Mouse (Mus musculus) gastrocnemius, adult 2 months (tissue): ENCODE measurements around the gene L3mbtl4. TPM values are rescaled to one million over a fixed set of nuclear protein-coding genes. Genes with fewer than 3 reads are reported as not detected.
A peak's percentile ranks its signal among the peaks of the same experiment; 100 is the strongest.

Experiments used
- DNase-seq: peaks from one replicate; pipeline ENCODE4 v3.0.0; 2022
- H3K27ac ChIP-seq: fragments of 200-600 bp; 2 replicates; pipeline ENCODE4 v1.8.1; 2022; ENCODE audit warnings: mild to moderate bottlenecking
- H3K4me3 ChIP-seq: fragments of 200-600 bp; 2 replicates; pipeline ENCODE4 v1.8.1; 2022; ENCODE audit warnings: mild to moderate bottlenecking, moderate library complexity
- CTCF ChIP-seq: fragments of 200-600 bp; IDR thresholded peaks from 2 replicates; pipeline ENCODE4 v1.8.1; 2022; ENCODE audit warnings: antibody characterized with exemption, mild to moderate bottlenecking, moderate library complexity
- intact Hi-C: fragments of 180-260 bp; cut with DNase I; formaldehyde crosslinking; loops from one replicate; pipeline ENCODE4 v1.15.1; 2025
- long read RNA-seq, 2 experiments: library from polyadenylated mRNA; stranded (forward); transcript quantifications; one replicate each; pipeline ENCODE4 v2.0.0; 2021
- total RNA-seq, 2 experiments: library from RNA; stranded (reverse); gene quantifications; 2 replicates each; pipeline ENCODE4 v1.2.3; 2021

L3mbtl4 gene
- under 1 TPM in 1 of 2 experiments, not detected in 1; 0.10 TPM for total RNA-seq
- long read RNA-seq, experiment 1, result 0 reads
- long read RNA-seq, experiment 2, result 0 reads

DNA sequence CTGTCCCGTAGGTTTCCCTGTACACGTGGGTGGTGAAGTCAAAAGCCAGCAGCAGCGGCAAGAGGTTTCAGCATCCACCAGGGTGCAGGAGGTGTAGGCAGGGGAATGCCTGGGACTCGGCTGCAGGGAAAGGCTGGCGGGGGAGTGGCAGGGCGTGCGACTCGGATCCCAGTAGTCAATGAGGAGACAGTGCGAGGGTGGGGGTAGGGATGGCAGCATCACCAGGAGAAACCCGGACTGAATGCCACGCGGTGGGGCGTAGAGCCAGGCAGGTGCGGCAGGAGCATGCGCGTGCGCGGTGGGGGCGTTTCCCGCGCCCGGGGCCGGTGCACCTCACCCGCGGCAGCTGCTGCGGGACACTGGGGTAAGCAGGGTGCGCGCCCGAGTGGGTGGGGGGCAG, at the start of gene L3mbtl4:
TSS of gene L3mbtl4 (plus strand) at position 271 of the 400 bp plus-strand sequence.
- Histone ChIP-seq H3K4me3 (peak within 1 kb of the TSS; percentile 48), H3K27ac (no peak within 1 kb of the TSS)
- no peak for TF ChIP-seq CTCF
- intact Hi-C loops, result no loop called here
- DNase-seq, result no peak

DNA sequence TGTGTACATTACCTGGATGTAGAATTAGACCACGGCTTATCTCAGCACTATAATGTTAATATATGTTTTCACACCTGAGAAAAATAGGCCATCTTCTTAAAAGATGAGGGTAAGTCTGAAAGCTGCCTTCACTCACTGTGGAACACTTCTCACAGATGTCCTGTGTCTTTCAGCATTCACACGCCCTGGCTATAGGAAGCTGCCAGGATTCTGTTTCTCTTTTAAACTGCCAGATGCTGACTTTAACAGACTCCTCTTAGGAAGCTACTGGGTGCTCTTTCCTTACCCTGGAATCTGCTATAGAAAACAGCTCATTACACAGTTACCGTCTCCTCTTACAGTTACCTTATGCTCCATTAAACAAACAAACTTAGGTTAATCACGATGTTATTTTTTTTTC, 43.1 kb upstream of the L3mbtl4 start:
- no peak overlapping the region for H3K4me3 ChIP-seq
- no peak overlapping the region for H3K27ac ChIP-seq
- DNase-seq, result no peak
- intact Hi-C loops, result no loop called here
- no peak for TF ChIP-seq CTCF

DNA sequence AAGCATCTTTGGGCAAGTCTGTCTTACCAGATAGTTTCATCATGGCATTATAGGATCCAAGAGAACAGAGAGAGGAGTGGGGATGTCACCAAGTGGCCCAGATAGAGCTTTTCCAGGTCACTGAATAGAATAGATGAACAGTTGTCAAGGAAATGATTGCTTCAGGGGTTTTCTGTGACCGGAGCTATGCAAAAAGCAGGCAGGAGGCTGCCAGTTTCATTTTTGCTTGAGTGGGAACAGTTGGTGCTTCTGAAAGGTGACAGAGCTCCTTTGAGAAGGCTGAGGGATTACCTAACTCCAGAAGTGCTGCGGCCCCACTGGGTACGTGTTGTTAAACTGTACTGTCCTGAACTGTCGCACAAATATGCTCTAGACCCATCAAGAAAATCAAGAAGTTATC, 38.2 kb upstream of the L3mbtl4 start:
- no peak for TF ChIP-seq CTCF
- Histone ChIP-seq H3K4me3 (no peak overlapping the region), H3K27ac (no peak overlapping the region)
- intact Hi-C loops, result no loop called here
- no peak for DNase-seq

DNA sequence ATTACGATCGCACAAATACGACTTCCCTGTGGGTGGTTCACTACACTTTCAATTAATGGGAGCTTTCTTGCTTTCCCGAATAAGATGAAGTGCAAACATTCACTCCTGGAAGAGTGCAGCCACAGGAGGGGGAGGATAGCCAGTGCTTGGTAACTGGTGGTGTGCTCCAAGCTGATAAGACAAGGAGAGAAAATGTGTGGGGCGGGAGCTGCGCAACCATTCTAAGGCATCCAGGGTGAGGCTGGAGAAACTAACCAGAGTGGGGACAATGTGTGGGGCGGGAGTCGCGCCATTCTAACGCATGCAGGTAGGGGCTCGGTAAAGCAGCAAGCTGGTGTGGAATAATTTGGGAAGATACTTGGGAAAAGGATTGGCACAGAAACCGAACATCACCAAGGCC, 36.6 kb upstream of the L3mbtl4 start:
- no peak for DNase-seq
- TF ChIP-seq CTCF, result no peak
- Histone ChIP-seq H3K4me3 (no peak overlapping the region), H3K27ac (no peak overlapping the region)
- intact Hi-C loops, result no loop called here

DNA sequence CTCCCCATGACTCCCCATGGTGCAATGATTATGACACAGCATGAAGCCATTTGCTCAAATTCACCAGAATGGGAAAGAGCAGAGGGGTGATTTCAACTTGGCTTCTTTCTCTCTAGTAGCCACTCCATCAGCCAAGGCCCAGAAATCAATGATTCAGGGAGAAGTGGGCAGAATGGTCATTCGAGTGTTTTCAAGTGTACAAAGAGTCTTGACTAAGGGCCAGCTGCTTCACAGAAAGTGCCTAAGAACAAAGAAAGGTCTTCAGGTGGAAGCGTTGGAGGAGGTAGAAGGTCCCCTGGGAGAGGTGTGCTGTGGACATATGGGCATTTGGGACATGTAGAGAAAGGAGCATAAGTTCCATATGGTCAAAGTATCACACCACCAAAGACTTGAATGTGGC, 33.4 kb upstream of the L3mbtl4 start:
- TF ChIP-seq CTCF, result no peak
- intact Hi-C loops, result no loop called here
- no peak overlapping the region for H3K27ac ChIP-seq
- no peak for DNase-seq
- H3K4me3 ChIP-seq, result no peak overlapping the region

DNA sequence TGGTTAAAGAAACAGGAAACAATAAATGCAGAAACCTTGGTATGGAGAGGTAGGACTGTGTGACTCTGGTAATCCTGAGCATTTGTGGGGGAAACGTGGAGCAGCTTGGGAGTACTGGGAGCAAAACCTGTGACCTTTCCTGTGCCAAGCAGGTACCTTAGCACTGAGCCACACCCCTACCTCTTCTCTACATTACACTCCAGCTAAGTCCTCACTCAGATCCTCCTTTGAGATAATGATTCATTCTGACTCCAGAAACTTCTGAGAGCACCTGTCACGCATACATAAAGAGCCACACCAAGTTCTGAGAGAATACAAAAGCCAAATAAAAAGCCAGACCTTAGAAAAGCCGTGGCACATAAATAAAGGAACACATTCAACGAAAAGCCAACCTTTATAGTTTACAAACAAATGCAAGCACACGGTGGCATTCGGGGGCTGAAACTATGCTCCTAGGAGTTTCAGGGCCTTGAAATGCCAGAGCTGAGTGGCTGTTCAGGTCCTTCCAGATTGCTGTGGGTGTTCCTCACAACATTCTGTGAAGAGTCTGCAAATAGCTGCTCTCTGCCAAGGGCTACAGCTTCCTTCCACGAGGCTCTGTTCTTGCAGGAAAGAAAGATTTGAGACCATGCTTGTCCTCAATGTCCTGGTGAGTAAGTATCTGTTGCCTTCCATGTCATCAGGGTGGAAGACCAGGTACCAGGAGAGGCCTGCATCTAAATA, 8.6 kb upstream of the L3mbtl4 start:
- no peak for TF ChIP-seq CTCF
- H3K4me3 ChIP-seq, result no peak overlapping the region
- H3K27ac ChIP-seq, result no peak overlapping the region
- DNase-seq, result no peak
- intact Hi-C loops, result no loop called here

DNA sequence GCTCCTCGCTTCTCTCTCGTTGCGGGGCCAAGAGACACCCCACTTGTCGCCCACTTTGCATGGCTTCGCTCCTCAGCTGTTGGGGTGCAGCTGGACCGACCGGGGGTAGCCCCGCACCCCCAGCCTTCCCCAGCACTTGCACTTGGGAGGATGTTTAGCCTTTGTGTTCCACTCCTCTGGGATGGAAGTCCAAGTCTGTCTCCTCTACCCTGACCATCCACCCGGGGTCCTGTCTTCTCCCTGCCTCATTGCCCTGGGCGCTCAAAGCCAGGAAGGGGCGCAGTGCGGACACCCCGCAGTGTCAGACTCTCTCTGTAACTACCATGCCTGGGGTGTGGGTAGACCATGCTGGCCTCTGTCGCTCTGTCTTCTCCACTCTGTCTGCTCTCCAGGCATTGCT, 357 bp downstream of the L3mbtl4 start:
- Histone ChIP-seq H3K27ac (no peak overlapping the region), H3K4me3 (peak overlapping the region; percentile 48)
- intact Hi-C loops, result no loop called here
- no peak for DNase-seq
- TF ChIP-seq CTCF, result no peak

DNA sequence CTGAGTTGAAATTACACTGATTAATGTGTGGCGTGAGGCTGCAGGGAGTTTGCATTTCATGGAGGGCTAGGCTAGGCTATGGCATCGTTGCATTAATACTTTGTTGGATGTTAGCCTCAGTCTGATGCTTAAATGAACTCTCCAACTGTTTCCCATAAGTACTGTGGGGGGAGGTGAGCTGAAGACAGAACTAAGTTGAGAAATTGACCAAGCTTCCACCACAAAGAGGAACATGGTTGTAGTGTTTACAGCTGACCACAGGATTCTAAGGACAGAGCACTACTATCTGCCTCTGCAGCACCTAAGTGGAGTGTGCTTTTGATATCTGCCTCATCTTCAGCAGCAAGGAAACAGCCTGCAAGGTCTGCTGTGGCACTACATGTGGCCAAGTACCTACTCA, 1.5 kb downstream of the L3mbtl4 start:
- intact Hi-C loops, result no loop called here
- DNase-seq, result no peak
- H3K27ac ChIP-seq, result no peak overlapping the region
- TF ChIP-seq CTCF, result no peak
- H3K4me3 ChIP-seq, result no peak overlapping the region

DNA sequence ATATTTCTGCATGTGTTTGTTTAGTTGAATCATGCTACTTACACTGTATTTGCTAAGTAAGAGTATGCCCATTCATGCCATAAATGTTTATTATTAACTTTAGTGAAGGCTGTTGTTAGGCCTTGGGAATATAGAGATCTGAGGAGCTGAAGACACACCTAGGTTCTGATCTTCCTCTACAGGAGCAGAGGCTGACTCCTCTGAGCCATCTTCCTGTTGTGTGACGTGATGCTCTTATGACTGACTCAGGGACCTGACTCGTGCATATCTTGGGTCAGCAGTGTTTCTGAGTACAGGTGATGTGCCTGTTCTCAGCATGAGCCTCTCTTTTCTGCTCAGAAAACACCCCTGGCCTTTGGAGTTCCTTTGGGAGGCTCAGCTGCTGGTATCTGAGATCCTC, 7.3 kb downstream of the L3mbtl4 start:
- no peak for DNase-seq
- intact Hi-C loops, result no loop called here
- H3K27ac ChIP-seq, result no peak overlapping the region
- H3K4me3 ChIP-seq, result no peak overlapping the region
- TF ChIP-seq CTCF, result no peak

DNA sequence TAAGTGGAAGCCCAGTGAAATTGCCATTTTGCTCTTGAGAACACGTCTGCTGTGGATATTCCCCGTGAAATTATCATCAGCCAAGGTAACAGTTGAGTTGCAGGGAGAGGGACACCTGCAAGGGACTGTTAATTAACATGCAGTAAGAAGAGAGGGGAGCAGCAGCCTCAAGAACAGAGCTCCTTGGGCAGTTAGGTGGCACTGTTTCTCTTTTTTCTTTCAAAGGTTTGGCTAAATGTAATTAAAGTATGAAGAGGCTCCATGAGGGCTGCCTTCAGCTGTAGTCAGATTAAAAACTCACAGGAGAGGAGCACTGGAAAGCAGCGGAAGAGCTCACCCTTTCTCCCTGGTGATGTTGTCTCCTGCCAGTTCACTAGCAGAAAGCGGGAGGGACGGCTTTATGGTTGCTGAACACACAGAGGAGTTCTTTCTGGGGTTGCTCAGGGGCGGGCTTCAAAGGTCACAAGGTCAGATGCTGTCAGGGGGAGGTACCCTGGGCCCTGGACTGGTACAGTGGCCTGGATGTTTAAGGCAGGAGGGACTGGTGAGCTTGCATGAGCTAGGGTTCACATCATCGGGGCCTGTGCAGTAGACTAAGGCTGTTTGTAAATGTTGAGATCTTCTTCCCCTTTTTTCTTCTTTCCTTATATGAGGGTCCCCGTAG, 11.7 kb downstream of the L3mbtl4 start:
- intact Hi-C loops, result no loop called here
- no peak for DNase-seq
- TF ChIP-seq CTCF, result 0 out of 2 replicates have a peak, but pooled peaks have one; percentile 1
- H3K27ac ChIP-seq, result no peak overlapping the region
- H3K4me3 ChIP-seq, result no peak overlapping the region

DNA sequence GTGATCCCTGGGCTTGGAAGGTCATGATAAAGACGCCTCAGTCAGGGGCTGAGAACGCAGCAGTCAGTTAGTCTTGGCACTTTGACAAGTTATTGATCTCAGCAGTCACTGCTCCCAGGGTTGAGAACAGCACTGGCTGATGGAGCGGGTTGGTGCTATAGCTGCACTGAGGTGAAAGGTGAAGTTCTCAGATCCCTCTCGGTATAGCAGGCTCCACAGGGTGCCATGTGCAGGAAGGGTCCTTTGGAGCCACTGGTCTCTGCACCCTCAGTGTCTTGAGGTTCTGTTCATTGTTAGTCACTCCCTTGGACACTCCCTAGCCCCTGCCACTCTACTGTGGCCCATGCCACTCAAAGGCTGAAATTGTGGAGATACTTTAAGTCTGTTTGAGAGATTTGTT, 14.5 kb downstream of the L3mbtl4 start:
- H3K27ac ChIP-seq, result no peak overlapping the region
- TF ChIP-seq CTCF, result no peak
- intact Hi-C loops, result no loop called here
- no peak for DNase-seq
- no peak overlapping the region for H3K4me3 ChIP-seq

DNA sequence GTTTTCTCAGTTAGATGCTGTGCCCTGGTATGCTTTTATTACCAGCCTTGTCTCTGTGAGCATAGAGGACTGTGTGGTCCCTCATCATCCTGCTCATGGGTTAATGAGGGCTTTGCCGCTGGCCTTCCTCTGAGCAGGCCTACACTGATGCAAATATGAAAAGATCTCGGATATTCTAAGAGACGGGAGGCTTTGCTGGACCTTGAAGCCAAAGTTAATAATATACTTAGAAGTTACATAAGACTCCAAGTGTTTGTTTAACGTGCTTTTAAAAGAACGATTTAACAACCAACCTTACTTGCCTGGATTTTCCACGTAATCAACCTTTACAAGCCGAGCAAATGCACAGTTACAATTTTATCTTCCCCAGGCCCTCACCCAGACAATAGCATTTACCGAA, 15.1 kb downstream of the L3mbtl4 start:
- DNase-seq, result no peak
- intact Hi-C loops, result no loop called here
- H3K4me3 ChIP-seq, result no peak overlapping the region
- TF ChIP-seq CTCF, result no peak
- no peak overlapping the region for H3K27ac ChIP-seq

DNA sequence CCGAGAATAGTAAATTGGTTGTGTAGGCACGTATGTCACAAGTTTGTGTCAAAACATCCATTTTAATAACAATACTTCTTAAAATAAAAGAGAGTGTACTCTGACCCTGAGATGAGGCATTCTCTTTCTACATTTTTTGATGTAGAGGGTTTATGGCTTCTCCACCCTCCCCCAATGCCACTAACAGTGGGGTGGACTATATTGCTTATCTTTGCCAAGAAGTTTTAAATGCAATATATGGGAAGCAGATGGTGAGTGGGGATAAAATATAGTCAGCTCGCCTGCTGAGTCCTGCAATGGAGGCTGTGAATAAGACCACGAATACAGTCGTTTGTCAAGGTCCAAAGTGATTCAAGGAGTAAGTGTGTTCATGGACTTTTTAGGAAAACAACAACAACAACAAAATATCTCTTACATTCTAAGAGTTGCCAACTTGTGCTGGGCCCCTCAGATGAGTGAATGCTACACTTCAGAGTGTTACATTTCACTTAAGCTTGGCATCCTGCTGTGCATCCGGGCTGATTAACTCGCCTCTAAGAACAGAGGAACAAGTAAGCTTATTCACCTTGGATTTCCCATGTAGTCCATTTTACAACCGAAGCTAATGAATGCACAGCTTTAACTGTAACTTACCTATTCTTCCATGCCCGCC, 18.2 kb downstream of the L3mbtl4 start:
- no peak for TF ChIP-seq CTCF
- intact Hi-C loops, result no loop called here
- Histone ChIP-seq H3K4me3 (no peak overlapping the region), H3K27ac (no peak overlapping the region)
- DNase-seq, result no peak
